Mouse (Mus musculus) 3T3-L1 (cell line): ENCODE results near the gene Clcnkb.
A peak's percentile ranks its signal among the peaks of the same experiment; 100 is the strongest.

Source experiments
- DNase-seq: peaks from one replicate; pipeline ENCODE4 v3.0.0-alpha.2; 2015; ENCODE audit warnings: low read depth, low spot score

The Clcnkb gene

GRCm38 (mm10) chr4:141405314-141405622 is 10.5 kb downstream of the Clcnkb start:
- no peak for DNase-seq

- peak; percentile 85 for DNase-seq
Measured at GRCm38 (mm10) chr4:141404518-141405313, 11.1 kb downstream of the Clcnkb start.

GRCm38 (mm10) chr4:141400171-141400570 is 15.6 kb downstream of the Clcnkb start:
- DNase-seq, result no peak

GRCm38 (mm10) chr4:141398545-141398944 is 17.3 kb downstream of the Clcnkb start, which contains the start of gene Clcnka:
Gene Clcnka (minus strand): TSS chr4:141398724.
- no peak for DNase-seq

GRCm38 (mm10) chr4:141397861-141398260 is 18.0 kb downstream of the Clcnkb start:
- no peak for DNase-seq

GRCm38 (mm10) chr4:141394751-141395150 is 21.1 kb downstream of the Clcnkb start:
- no peak for DNase-seq

- DNase-seq, result no peak
Measured at GRCm38 (mm10) chr4:141391293-141391692, 24.5 kb downstream of the Clcnkb start.

GRCm38 (mm10) chr4:141389366-141390150 is 26.3 kb downstream of the Clcnkb start:
- no peak for DNase-seq

- DNase-seq, result no peak
Measured at GRCm38 (mm10) chr4:141387933-141388332, 27.9 kb downstream of the Clcnkb start.

GRCm38 (mm10) chr4:141387093-141387784 is 28.6 kb downstream of the Clcnkb start:
- DNase-seq, result peak; percentile 91

GRCm38 (mm10) chr4:141386150-141386549 is 29.7 kb downstream of the Clcnkb start:
- peak; percentile 24 for DNase-seq

GRCm38 (mm10) chr4:141385275-141385674 is 30.5 kb downstream of the Clcnkb start:
- peak; percentile 79 for DNase-seq

- no peak for DNase-seq
Measured at GRCm38 (mm10) chr4:141382406-141382805, 33.4 kb downstream of the Clcnkb start.

- no peak for DNase-seq
Measured at GRCm38 (mm10) chr4:141379674-141380073, 36.1 kb downstream of the Clcnkb start.

- no peak for DNase-seq
Measured at GRCm38 (mm10) chr4:141372426-141372825, 43.4 kb downstream of the Clcnkb start.

- DNase-seq, result no peak
Measured at GRCm38 (mm10) chr4:141367997-141368791, 47.6 kb downstream of the Clcnkb start, which contains the start of gene Fam131c. Gene Fam131c (plus strand): TSS chr4:141368220.

GRCm38 (mm10) chr4:141365876-141366275 is 49.9 kb downstream of the Clcnkb start:
- DNase-seq, result peak; percentile 70

- DNase-seq, result no peak
Measured at GRCm38 (mm10) chr4:141365126-141365525, 50.7 kb downstream of the Clcnkb start.

- DNase-seq, result peak; percentile 82
Measured at GRCm38 (mm10) chr4:141362937-141363548, 52.8 kb downstream of the Clcnkb start.

GRCm38 (mm10) chr4:141360846-141361245 is 55.0 kb downstream of the Clcnkb start:
- peak; percentile 62 for DNase-seq

- DNase-seq, result no peak
Measured at GRCm38 (mm10) chr4:141359222-141359621, 56.6 kb downstream of the Clcnkb start.
